Mouse (Mus musculus): ENCODE results near the gene Retn. TPM values are rescaled to one million over a fixed set of nuclear protein-coding genes. Genes with fewer than 3 reads are reported as not detected.

Gene Retn
- polyA plus RNA-seq, 1 experiment, result not detected

GRCm38 (mm10) chr8:3671980-3672491 lies 16.5 kb downstream of the Retn start, which contains the start of gene Fcor:
Fcor (minus strand) TSS chr8:3672362.
- peaks cover 5% of the 10 kb centered on the region for H3K27me3 ChIP-seq (ENCODE audit: control insufficient read depth, insufficient read depth, insufficient read length)
- H3K4me2 ChIP-seq (ENCODE audit: low read depth), result peak within 1 kb of the TSS; percentile 67
- H3K79me2 ChIP-seq (ENCODE audit: control insufficient read depth, insufficient read depth), result peaks cover 5% of the 10 kb centered on the region
- H3K4me3 ChIP-seq, result peak within 1 kb of the TSS; percentile 18
- no peaks in the 10 kb centered on the region for H3K36me3 ChIP-seq (ENCODE audit: control insufficient read depth, insufficient read depth)
- no peak for TF ChIP-seq REST (IDR thresholded peaks at IDR 0.05; ENCODE audit: insufficient read depth, insufficient read length)
- no peak for TF ChIP-seq MYOD1 (IDR thresholded peaks at IDR 0.05; ENCODE audit: control insufficient read depth in 1 of 3, insufficient read length in 2 of 3, low read depth in 2 of 3)
- no peak for TF ChIP-seq POLR2AphosphoS2 (IDR thresholded peaks at IDR 0.05; ENCODE audit: insufficient read length, low read depth)
- no peak for TF ChIP-seq MAX (IDR thresholded peaks at IDR 0.05; ENCODE audit: low read depth)
- TF ChIP-seq MYOG (IDR thresholded peaks at IDR 0.05; ENCODE audit: control insufficient read depth in 1 of 3, insufficient read depth in 1 of 3, insufficient read length in 2 of 3, low read depth in 2 of 3), result no peak
- no peak for TF ChIP-seq SRF (IDR thresholded peaks at IDR 0.05; ENCODE audit: control insufficient read depth, insufficient read length, low read depth)
- TF ChIP-seq CEBPB (IDR thresholded peaks at IDR 0.05; ENCODE audit: insufficient read depth, poor library complexity, severe bottlenecking), result no peak
- TF ChIP-seq TCF3 (IDR thresholded peaks at IDR 0.05; ENCODE audit: insufficient read length, low read depth), result no peak
- H3ac ChIP-seq (ENCODE audit: control insufficient read depth, insufficient read length), result no peak within 1 kb of the TSS

GRCm38 (mm10) chr8:3674671-3675070 lies 19.1 kb downstream of the Retn start:
- Histone ChIP-seq H3K36me3 (ENCODE audit: control insufficient read depth, insufficient read depth) (peaks cover 4% of the 10 kb centered on the region), H3ac (ENCODE audit: control insufficient read depth, insufficient read length) (no peak overlapping the region), H3K4me2 (ENCODE audit: low read depth) (no peak overlapping the region), H3K79me2 (ENCODE audit: control insufficient read depth, insufficient read depth) (peaks cover 26% of the 10 kb centered on the region), H3K4me3 (no peak overlapping the region), H3K27me3 (ENCODE audit: control insufficient read depth, insufficient read depth, insufficient read length) (no peaks in the 10 kb centered on the region)
- TF ChIP-seq POLR2AphosphoS2 (IDR thresholded peaks at IDR 0.05; ENCODE audit: insufficient read length, low read depth), result no peak
- no peak for TF ChIP-seq MYOD1 (IDR thresholded peaks at IDR 0.05; ENCODE audit: control insufficient read depth in 1 of 3, insufficient read length in 2 of 3, low read depth in 2 of 3)
- no peak for TF ChIP-seq TCF12 (IDR thresholded peaks at IDR 0.05; ENCODE audit: insufficient read depth, poor library complexity, severe bottlenecking)
- no peak for TF ChIP-seq REST (IDR thresholded peaks at IDR 0.05; ENCODE audit: insufficient read depth, insufficient read length)
- TF ChIP-seq MAX (IDR thresholded peaks at IDR 0.05; ENCODE audit: low read depth), result no peak
- TF ChIP-seq TCF3 (IDR thresholded peaks at IDR 0.05; ENCODE audit: insufficient read length, low read depth), result no peak
- TF ChIP-seq SRF (IDR thresholded peaks at IDR 0.05; ENCODE audit: control insufficient read depth, insufficient read length, low read depth), result no peak
- TF ChIP-seq CEBPB (IDR thresholded peaks at IDR 0.05; ENCODE audit: insufficient read depth, poor library complexity, severe bottlenecking), result no peak
- TF ChIP-seq USF1 (IDR thresholded peaks at IDR 0.05; ENCODE audit: low read depth), result no peak
- TF ChIP-seq E2F4 (IDR thresholded peaks at IDR 0.05; ENCODE audit: insufficient read depth), result no peak
- TF ChIP-seq MYOG (IDR thresholded peaks at IDR 0.05; ENCODE audit: control insufficient read depth in 1 of 3, insufficient read depth in 1 of 3, insufficient read length in 2 of 3, low read depth in 2 of 3), result no peak

- Histone ChIP-seq H3K27me3 (ENCODE audit: control insufficient read depth, insufficient read depth, insufficient read length) (no peaks in the 10 kb centered on the region), H3ac (ENCODE audit: control insufficient read depth, insufficient read length) (peak within 1 kb of the TSS; percentile 15), H3K4me2 (ENCODE audit: low read depth) (peak within 1 kb of the TSS; percentile 82), H3K36me3 (ENCODE audit: control insufficient read depth, insufficient read depth) (peaks cover 11% of the 10 kb centered on the region), H3K79me2 (ENCODE audit: control insufficient read depth, insufficient read depth) (peaks cover 26% of the 10 kb centered on the region), H3K4me3 (peak within 1 kb of the TSS; percentile 83)
- TF ChIP-seq TCF12 (IDR thresholded peaks at IDR 0.05; ENCODE audit: insufficient read depth, poor library complexity, severe bottlenecking) (no peak), POLR2A (IDR thresholded peaks at IDR 0.05; ENCODE audit: insufficient read length, low read depth) (peak; percentile 83), MAX (IDR thresholded peaks at IDR 0.05; ENCODE audit: low read depth) (no peak), MYOD1 (IDR thresholded peaks at IDR 0.05; ENCODE audit: control insufficient read depth in 1 of 3, insufficient read length in 2 of 3, low read depth in 2 of 3) (no peak), TCF3 (IDR thresholded peaks at IDR 0.05; ENCODE audit: insufficient read length, low read depth) (no peak), CEBPB (IDR thresholded peaks at IDR 0.05; ENCODE audit: insufficient read depth, poor library complexity, severe bottlenecking) (no peak), E2F4 (IDR thresholded peaks at IDR 0.05; ENCODE audit: insufficient read depth) (no peak), REST (IDR thresholded peaks at IDR 0.05; ENCODE audit: insufficient read depth, insufficient read length) (no peak), POLR2AphosphoS2 (IDR thresholded peaks at IDR 0.05; ENCODE audit: insufficient read length, low read depth) (peak; percentile 79), SRF (IDR thresholded peaks at IDR 0.05; ENCODE audit: control insufficient read depth, insufficient read length, low read depth) (no peak), MYOG (IDR thresholded peaks at IDR 0.05; ENCODE audit: control insufficient read depth in 1 of 3, insufficient read depth in 1 of 3, insufficient read length in 2 of 3, low read depth in 2 of 3) (peak in 1 of 3 experiments; percentile 34), USF1 (IDR thresholded peaks at IDR 0.05; ENCODE audit: low read depth) (peak; percentile 28)
Observed at GRCm38 (mm10) chr8:3676131-3676992, 20.8 kb downstream of the Retn start, which contains the start of gene Trappc5. Trappc5 (plus strand) TSS chr8:3676299.

GRCm38 (mm10) chr8:3676993-3677579 lies 21.5 kb downstream of the Retn start:
- Histone ChIP-seq H3K36me3 (ENCODE audit: control insufficient read depth, insufficient read depth) (peaks cover 12% of the 10 kb centered on the region), H3K27me3 (ENCODE audit: control insufficient read depth, insufficient read depth, insufficient read length) (no peaks in the 10 kb centered on the region), H3K79me2 (ENCODE audit: control insufficient read depth, insufficient read depth) (peaks cover 26% of the 10 kb centered on the region), H3K4me3 (peak overlapping the region; percentile 83), H3ac (ENCODE audit: control insufficient read depth, insufficient read length) (peak overlapping the region; percentile 15), H3K4me2 (ENCODE audit: low read depth) (peak overlapping the region; percentile 78)
- no peak for TF ChIP-seq POLR2AphosphoS2 (IDR thresholded peaks at IDR 0.05; ENCODE audit: insufficient read length, low read depth)
- no peak for TF ChIP-seq REST (IDR thresholded peaks at IDR 0.05; ENCODE audit: insufficient read depth, insufficient read length)

Data from myocyte (in vitro differentiated cells).